Mouse (Mus musculus) embryo, embryonic 11.5 days (tissue): ENCODE measurements at regions not wholly inside any gene's neighbourhood (a gene's known extent, or its start where the extent isn't known, plus 50 kb on each side); places are given as distances from the start of the nearest gene placed in this dataset.

Experiments
- DNase-seq: peaks from one replicate; pipeline ENCODE4 v3.0.0-alpha.2; 2012; ENCODE audit warnings: low read depth, low spot score

GRCm38 (mm10) chr6:50777827-50778226, 123.6 kb upstream of the Npvf start:
- DNase-seq, result no peak

DNA sequence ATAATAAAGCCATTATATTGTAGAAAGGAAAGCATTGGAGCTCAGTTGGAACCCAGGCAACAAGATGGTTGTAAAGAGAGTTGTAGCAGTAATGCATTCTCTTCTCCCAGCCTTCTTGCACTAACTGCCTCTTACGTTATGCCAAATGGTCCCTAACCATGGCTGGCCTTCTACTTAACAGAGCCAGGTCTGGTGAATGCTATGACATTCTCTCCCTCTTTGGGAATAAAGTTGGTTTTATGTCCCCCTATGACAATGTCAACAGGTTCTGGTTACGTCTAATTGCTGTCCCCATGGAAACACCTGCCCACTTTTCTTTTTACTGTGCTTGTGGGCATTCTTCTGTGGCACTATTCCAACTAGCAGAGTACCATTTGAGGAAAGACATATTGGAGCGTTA, 126.4 kb upstream of the Npvf start:
- no peak for DNase-seq

GRCm38 (mm10) chr6:50781271-50781670, 127.0 kb upstream of the Npvf start:
- no peak for DNase-seq

DNA sequence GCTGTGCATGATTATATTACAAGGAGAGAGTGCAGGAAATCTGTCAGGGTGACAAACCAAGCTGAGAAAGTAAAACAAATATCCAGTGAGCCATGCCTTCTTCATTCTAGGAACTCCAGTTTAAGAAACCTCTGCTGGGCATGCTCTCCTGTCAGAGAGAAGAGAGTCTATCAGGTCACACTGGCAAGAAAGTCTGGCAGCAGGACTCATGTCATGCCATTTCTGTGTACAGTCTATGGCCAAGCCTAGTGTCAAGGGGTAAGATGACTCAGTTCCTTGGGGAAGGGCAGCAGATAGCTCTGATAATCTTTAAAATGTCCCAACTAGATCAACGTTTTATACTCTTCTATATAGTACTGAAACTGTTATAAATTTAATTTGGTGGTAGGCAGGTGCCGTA, 128.0 kb upstream of the Npvf start:
- DNase-seq, result no peak

GRCm38 (mm10) chr6:50783494-50783893, 129.3 kb upstream of the Npvf start:
- DNase-seq, result no peak

DNA sequence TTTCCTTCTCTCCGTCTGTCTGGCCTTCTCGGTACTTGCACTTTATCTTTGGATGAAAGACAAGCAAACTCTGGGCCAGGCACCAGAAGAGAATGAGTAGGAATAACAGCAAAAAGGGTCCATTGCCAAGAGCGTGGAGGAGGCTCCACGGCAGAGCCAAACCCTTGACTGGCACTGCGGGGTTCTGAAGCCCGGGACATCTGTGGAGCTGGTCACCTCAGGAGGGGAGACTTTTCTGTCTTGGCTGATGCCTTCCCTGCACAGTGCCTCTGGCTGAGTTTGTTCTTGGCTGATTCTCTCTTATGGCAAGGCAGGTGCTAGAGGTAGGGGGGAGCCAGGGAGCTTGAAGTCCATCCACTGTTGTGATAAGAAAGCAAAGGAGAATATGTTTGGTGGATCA, 130.1 kb upstream of the Npvf start:
- DNase-seq, result no peak

DNA sequence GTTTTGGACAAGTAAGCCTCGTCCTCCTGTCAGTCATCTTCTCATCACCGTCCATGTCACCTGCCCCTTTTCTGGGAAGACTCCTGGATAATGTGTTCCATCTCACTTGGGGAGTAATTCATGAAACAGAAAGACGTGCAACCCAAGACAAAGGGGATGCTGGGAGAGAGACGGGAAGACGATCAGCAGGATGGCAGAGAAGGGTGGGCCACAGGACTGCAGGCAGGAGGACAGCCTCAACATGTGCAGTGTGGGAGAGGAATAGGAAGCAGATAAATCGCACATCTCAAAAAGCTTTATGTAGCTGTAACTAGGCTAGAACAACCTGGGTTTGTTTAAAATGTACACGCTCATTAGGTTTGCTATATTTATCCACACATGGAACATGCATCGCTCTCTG, 133.4 kb upstream of the Npvf start:
- no peak for DNase-seq

- DNase-seq, result no peak
Measured at GRCm38 (mm10) chr6:50799963-50800362, 145.7 kb upstream of the Npvf start.

- no peak for DNase-seq
Measured at GRCm38 (mm10) chr6:50802956-50803355, 148.7 kb upstream of the Npvf start.

DNA sequence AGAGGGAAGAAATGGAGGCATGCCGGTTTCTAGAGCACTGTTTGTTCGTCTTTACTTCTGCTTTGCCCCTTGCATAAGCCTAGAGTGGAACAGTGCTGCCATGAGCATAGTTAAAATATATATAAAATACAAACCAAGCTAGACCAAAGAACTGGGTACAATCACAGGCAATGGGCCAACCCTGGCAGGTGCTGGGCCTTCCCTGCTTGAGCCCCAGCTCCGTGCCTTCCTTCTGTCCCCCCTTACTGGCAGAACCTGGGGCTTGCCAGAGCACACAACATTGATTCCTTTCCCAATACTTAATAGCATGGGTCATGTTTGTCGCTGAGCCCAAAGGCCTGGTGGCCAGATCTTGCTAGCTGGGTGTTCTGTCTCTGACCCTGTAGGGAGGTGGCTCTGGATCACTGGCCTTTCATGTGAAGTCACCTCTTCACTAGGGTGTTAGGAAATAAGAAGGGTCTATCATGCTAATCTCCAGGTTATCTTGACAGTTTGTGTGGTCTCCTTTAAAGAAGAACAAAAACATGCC, 150.3 kb upstream of the Npvf start:
- DNase-seq, result no peak

GRCm38 (mm10) chr6:50806376-50807077, 152.3 kb upstream of the Npvf start:
- no peak for DNase-seq

GRCm38 (mm10) chr6:50807187-50808012, 153.2 kb upstream of the Npvf start:
- DNase-seq, result no peak

- peak; percentile 59 for DNase-seq
Measured at GRCm38 (mm10) chr6:50808126-50808525, 153.9 kb upstream of the Npvf start.

GRCm38 (mm10) chr6:50808811-50809668, 154.8 kb upstream of the Npvf start:
- no peak for DNase-seq

GRCm38 (mm10) chr6:50809669-50809983, 155.4 kb upstream of the Npvf start:
- DNase-seq, result no peak

GRCm38 (mm10) chr6:50814936-50815500, 160.8 kb upstream of the Npvf start:
- DNase-seq, result no peak

DNA sequence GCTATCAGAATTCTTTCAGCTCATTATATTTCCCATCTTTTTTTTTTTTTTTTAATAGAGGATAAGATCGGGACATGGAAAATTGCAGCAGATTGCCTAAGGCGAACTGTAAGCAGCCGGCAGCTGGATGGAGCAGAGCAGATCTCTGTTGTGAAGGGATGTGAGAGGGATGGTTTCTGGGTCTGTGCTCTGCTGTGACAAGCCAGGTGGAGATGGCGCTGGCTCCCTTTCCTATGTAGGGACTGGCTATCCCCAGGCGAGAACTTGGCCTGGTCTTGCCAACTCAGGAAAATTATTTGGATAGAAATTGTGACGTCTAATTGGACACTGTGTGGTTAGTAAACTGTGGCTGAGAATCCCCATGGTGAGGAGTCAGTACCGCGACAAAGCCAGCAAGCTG, 161.3 kb upstream of the Npvf start:
- DNase-seq, result no peak

DNA sequence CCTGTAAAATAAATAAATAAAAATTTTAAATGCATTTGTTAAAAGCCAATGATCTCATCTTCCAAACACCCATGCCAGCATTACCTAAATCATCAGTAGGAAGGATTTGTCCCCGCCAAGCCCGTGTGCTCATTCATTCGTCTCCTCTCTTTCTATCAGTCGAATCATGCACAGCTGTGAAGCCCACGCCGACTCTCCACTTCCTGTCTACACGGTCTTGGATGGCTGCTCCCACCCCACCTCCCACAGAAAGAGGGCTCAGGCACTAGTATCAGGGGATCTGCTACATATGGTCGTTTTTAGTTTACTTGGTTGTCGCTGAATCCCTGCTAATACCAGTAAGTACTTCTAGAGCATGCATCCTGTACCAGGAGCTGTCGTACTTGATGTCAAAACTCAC, 163.2 kb upstream of the Npvf start:
- no peak for DNase-seq

DNA sequence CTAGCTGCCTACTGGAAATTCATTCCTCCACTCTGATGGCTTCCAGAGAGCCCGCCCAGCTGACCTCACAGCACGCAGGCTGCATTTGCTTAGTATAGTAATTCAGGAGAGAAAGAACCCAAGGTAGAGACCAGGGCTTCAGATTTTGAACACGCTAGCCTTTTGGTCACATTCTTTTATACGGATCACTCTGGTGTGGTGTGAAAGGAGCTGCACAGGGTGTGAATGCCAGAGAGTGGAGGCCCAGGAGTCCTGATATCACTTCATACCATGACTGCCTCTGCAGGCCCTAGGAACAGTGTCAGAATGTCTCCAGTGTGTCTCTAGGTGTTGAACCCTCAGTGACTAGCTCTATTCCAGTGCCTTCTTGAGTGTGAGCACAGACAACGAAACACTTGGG, 164.2 kb upstream of the Npvf start:
- DNase-seq, result no peak

DNA sequence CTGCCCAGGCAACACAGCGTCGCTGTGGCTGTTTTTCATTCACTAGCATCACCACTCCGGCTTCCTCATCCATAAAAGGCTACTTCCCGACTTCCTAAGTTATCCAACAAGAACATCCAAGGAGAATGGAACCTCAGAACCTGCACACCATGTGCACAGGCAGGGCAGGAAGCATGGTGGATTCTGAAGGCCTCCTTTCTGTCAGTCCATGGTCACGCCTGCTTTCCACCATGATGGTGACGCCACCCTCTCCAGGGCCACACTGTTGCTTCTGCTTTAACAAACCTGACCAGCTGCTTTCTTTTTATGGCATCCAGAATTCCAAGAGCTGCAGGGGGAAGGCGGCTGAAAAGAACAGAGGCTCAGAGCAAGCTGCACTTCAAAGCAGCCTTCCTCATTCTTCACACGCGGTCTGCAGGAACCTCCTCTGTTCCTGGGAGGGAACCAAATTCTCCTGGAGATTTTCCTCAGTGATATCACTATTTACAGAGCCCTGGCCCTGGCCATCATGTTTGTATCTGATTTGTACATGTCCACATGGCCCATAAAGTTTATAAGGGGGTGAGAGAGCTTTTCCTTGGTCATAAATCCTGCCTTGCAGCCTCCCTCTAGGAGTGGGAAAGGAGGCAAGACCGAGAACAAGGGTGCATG, 164.8 kb upstream of the Npvf start:
- DNase-seq, result no peak
